Mouse (Mus musculus): ENCODE results near the gene Nphp4.

The Nphp4 gene

GRCm38 (mm10) chr4:152558246-152558645 lies 81.7 kb downstream of the Nphp4 start:
- DNase-seq (ENCODE audit: low read depth, low spot score): no peak

- no peak for DNase-seq (ENCODE audit: low read depth, low spot score)
These were observed 91.5 kb downstream of the Nphp4 start for GRCm38 (mm10) chr4:152568006-152568405.

GRCm38 (mm10) chr4:152568662-152569395 lies 92.3 kb downstream of the Nphp4 start:
- no peak for DNase-seq (ENCODE audit: low read depth, low spot score)

GRCm38 (mm10) chr4:152574266-152574665 lies 97.8 kb downstream of the Nphp4 start:
- no peak for DNase-seq (ENCODE audit: low read depth, low spot score)

- no peak for DNase-seq (ENCODE audit: low read depth, low spot score)
These were observed 100.3 kb downstream of the Nphp4 start for GRCm38 (mm10) chr4:152576826-152577225.

GRCm38 (mm10) chr4:152579956-152580355 lies 103.5 kb downstream of the Nphp4 start:
- no peak for DNase-seq (ENCODE audit: low read depth, low spot score)

GRCm38 (mm10) chr4:152582206-152582605 lies 105.7 kb downstream of the Nphp4 start:
- no peak for DNase-seq (ENCODE audit: low read depth, low spot score)

- no peak for DNase-seq (ENCODE audit: low read depth, low spot score)
These were observed 107.1 kb downstream of the Nphp4 start for GRCm38 (mm10) chr4:152583616-152584015.

- no peak for DNase-seq (ENCODE audit: low read depth, low spot score)
These were observed 109.0 kb downstream of the Nphp4 start for GRCm38 (mm10) chr4:152585526-152585925.

- no peak for DNase-seq (ENCODE audit: low read depth, low spot score)
These were observed 109.7 kb downstream of the Nphp4 start for GRCm38 (mm10) chr4:152586175-152586574.

GRCm38 (mm10) chr4:152604285-152604684 lies 127.8 kb downstream of the Nphp4 start:
- DNase-seq (ENCODE audit: low read depth, low spot score): no peak

GRCm38 (mm10) chr4:152609196-152609595 lies 132.7 kb downstream of the Nphp4 start:
- DNase-seq (ENCODE audit: low read depth, low spot score): no peak

GRCm38 (mm10) chr4:152610026-152610425 lies 133.5 kb downstream of the Nphp4 start:
- DNase-seq (ENCODE audit: low read depth, low spot score): no peak

All from skeletal muscle tissue, adult 2 months (tissue).